Mouse (Mus musculus): ENCODE results near the gene Clta. TPM values are rescaled to one million over a fixed set of nuclear protein-coding genes. Genes with fewer than 3 reads are reported as not detected.

Clta gene
- total RNA-seq (2017): 320 to 466 TPM (median 446 TPM) in 3 replicates

DNA sequence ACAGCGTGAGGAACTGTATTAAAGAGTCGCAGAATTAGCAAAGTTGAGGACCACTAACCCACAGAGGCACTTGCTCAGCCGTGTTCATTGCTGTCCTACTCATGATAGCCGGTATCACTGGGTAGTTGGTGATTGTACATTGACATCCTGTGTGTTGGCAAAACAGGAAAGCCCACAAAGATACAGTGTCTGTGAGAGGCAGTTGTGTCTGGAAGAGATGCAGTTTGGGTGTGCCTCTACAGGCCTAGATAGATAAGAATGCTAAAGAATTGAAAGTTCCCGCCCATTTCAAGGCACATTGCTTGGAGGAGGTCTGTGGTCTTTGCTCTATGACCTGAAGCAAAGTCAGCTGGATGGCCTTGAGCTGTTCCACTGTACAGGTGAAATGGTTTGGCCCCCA is at the start of gene Clta:
Clta (plus strand) TSS at position 327 of the 400 bp plus-strand sequence.
- no peak for ATAC-seq (replicated peaks; ENCODE audit: insufficient number of reproducible peaks, low FRiP score, low TSS enrichment, poor library complexity, severe bottlenecking)

- ATAC-seq (replicated peaks; ENCODE audit: insufficient number of reproducible peaks, low FRiP score, low TSS enrichment, poor library complexity, severe bottlenecking): peak; percentile 92
Measured at GRCm38 (mm10) chr4:43957292-43957845, 46.9 kb upstream of the Clta start, which contains the start of gene Glipr2. Gene Glipr2, plus strand, starts transcription at chr4:43957401.

GRCm38 (mm10) chr4:43957846-43958461 is 46.3 kb upstream of the Clta start:
- ATAC-seq (replicated peaks; ENCODE audit: insufficient number of reproducible peaks, low FRiP score, low TSS enrichment, poor library complexity, severe bottlenecking): no peak

GRCm38 (mm10) chr4:43959523-43960179 is 44.6 kb upstream of the Clta start:
- peak; percentile 13; the same call in 1 of the 2 replicates for ATAC-seq (replicated peaks; ENCODE audit: insufficient number of reproducible peaks, low FRiP score, low TSS enrichment, poor library complexity, severe bottlenecking)

- no peak for ATAC-seq (replicated peaks; ENCODE audit: insufficient number of reproducible peaks, low FRiP score, low TSS enrichment, poor library complexity, severe bottlenecking)
Measured at GRCm38 (mm10) chr4:43960207-43960606, 44.0 kb upstream of the Clta start.

- ATAC-seq (replicated peaks; ENCODE audit: insufficient number of reproducible peaks, low FRiP score, low TSS enrichment, poor library complexity, severe bottlenecking): no peak
Measured at GRCm38 (mm10) chr4:43964326-43964833, 39.9 kb upstream of the Clta start.

DNA sequence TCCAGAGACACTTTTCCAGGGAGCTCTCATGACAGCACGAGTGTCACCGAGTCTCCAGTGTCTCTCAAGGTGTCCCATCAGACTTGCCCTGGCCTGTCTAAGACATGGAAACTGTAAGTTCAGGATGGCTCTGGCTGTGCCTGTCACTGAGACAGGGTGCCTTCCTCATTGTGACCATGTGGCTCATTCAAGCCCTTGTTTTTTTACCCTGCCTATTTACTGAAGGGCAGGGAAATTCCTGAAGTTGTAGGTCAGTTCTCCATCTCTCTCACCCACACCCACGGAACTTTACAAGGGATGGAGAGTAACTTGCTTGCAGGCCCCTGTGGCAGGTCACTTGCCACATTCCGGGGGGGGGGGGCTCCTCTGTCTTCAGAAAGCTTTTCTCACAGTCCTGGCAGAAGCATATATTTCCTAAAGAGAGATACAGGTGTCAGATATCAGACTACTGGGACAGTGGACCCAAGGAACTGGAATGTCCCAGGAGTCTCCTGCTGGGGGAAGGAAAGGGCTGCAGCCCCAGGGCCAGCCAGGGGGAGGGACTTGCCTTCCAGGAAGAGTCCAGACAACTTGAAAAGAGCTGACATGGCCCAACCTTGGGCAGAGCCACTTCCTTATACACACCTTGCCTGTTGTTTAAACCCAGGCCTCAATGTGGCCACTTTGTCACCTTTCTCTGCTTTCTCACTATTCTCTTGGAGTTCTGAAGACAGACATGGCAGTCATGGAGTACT is 39.1 kb upstream of the Clta start:
- no peak for ATAC-seq (replicated peaks; ENCODE audit: insufficient number of reproducible peaks, low FRiP score, low TSS enrichment, poor library complexity, severe bottlenecking)

DNA sequence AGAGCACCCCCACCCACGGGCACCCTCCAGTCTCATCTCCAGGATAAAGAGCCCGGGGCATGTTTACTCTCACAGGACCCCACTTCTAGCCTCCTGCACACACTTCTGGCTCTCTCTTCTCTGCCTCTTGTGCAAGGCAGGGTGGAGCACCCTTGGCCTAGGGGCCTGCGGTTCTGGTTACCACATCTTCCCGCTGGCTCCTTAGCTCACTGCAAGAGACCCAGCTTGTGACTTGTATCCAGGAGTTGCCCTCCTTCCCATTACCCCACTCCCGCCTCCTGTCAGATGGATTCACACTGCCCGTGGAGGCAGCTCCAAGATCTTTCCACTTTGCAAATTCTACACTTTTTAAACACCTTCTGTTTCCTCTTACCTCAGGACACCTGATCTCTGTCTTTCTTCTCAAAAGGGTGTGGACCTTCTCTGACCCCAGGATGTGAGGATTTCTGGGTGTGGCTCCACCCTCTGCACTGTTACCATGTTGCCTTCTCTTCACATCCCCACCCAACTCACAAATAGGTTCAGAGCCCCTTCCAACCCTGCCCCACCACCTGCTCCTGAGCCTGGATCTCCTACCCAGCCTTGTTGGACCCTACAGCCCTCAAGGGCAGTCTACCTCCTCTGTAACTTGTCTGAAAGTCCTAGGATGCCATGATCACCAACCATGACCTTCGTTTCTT is 38.3 kb upstream of the Clta start:
- peak; percentile 71 for ATAC-seq (replicated peaks; ENCODE audit: insufficient number of reproducible peaks, low FRiP score, low TSS enrichment, poor library complexity, severe bottlenecking)

GRCm38 (mm10) chr4:43968650-43969049 is 35.6 kb upstream of the Clta start:
- ATAC-seq (replicated peaks; ENCODE audit: insufficient number of reproducible peaks, low FRiP score, low TSS enrichment, poor library complexity, severe bottlenecking): no peak

GRCm38 (mm10) chr4:43969373-43969772 is 34.9 kb upstream of the Clta start:
- no peak for ATAC-seq (replicated peaks; ENCODE audit: insufficient number of reproducible peaks, low FRiP score, low TSS enrichment, poor library complexity, severe bottlenecking)

DNA sequence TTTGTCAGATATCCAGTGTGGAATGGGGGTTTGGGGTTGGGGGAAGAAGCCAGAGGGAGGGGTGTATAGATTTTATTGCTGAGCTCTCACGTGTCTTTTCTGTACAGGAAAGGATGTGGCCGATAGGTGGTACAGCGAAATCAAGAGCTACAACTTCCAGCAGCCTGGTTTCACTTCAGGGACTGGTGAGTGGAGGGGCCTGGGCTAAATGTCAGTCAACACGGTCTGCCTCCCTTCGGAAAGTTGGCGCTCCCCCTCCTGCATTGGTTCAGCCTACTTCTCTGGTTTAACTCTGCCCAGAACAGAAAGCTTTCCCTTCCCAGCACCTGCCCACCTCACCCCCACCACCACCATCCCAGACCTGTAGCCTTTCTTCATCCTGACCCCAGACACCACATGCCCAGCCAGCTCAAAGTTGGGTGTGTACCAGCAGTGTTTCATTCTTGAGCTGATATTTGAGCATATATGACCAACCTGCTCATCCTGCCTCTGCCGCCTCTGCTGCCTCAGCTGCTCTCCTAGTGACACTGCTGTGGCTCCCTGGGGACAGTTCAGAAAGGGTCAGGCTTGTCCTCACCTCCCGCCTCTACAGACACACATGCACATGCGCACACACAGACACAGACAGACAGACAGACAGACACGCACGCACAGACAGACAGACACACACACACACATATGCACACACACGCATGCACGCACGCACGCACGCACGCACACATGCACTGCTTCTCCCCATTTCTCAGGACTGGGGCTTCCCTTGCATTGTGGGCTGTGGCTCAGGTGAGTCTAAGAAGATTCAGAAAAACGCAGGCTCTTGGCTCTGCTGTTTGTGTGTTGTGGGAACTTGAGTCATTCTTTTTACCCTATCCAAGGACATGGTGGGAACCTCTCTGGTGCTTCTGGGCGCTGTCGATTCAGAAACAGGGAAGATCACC is 33.6 kb upstream of the Clta start:
- ATAC-seq (replicated peaks; ENCODE audit: insufficient number of reproducible peaks, low FRiP score, low TSS enrichment, poor library complexity, severe bottlenecking): no peak

DNA sequence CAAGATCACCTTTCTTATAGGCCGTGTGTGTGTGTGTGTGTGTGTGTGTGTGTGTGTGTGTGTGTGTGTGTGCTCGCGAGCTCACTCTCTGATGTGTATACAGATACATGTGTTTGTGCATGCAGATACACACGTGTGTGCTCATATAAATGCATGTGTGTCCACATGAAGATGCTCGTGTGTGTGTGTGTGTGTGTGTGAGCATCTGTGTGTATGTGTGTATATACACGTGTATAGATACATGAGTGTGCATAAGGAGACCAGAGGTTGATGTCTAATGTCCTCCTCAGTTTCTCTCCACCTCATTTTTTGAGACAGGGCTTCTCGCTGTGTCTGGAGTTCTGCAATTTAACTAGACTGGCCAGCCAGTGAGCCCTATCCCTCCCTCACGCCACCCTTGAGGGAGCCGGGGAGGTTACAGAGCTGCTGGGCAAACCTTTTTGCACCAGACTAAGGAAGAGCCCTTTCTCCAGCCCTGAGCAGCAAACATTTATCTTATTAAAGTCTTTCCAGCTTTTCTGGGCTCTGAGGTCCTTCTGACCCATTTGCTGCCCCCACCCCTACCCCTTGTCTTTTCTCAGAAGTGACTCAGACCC is 32.6 kb upstream of the Clta start:
- no peak for ATAC-seq (replicated peaks; ENCODE audit: insufficient number of reproducible peaks, low FRiP score, low TSS enrichment, poor library complexity, severe bottlenecking)

GRCm38 (mm10) chr4:43972137-43972591 is 32.1 kb upstream of the Clta start:
- ATAC-seq (replicated peaks; ENCODE audit: insufficient number of reproducible peaks, low FRiP score, low TSS enrichment, poor library complexity, severe bottlenecking): peak; percentile 41

- ATAC-seq (replicated peaks; ENCODE audit: insufficient number of reproducible peaks, low FRiP score, low TSS enrichment, poor library complexity, severe bottlenecking): peak; percentile 92
Measured at GRCm38 (mm10) chr4:43973526-43973981, 30.7 kb upstream of the Clta start.

- no peak for ATAC-seq (replicated peaks; ENCODE audit: insufficient number of reproducible peaks, low FRiP score, low TSS enrichment, poor library complexity, severe bottlenecking)
Measured at GRCm38 (mm10) chr4:43974914-43975616, 29.2 kb upstream of the Clta start.

DNA sequence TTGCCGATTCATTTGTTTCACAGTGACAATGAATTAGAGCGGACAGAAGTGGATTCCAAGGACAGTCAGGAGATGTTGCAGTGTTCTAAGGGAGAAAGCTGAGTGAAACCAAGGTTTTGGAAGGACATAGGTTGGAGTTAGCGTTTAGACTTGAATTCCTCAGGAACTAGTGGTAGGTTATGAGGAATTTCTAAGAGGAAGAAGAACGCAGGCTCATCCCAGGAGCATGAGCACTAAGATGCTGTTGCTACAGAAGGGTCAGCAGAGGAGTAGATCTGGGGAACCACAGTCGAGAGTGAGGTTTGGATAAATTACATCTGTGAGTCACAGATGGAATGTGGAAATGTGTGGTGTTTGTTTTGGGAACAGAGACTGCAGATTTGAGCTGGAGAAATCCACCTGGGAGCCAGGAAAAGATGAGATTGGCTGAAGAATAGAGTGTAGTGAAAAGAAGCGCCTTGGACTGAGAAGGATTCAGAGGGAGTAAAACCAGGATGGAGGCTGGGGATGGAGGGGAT is 28.0 kb upstream of the Clta start:
- ATAC-seq (replicated peaks; ENCODE audit: insufficient number of reproducible peaks, low FRiP score, low TSS enrichment, poor library complexity, severe bottlenecking): no peak

Measured in monocyte, adult 5-6 weeks (primary cell).